Mouse (Mus musculus) layer of hippocampus, adult 8-10 months (tissue): ENCODE measurements around the gene Mup7. TPM values are rescaled to one million over a fixed set of nuclear protein-coding genes. Genes with fewer than 3 reads are reported as not detected.
"Not testable (repeated sequence)": the region's sequence is repeated elsewhere in the genome, so short reads cannot be mapped to it uniquely, and the experiment has no call there.

Experiments used
- DNase-seq, 2 experiments: peaks; one replicate each; pipeline ENCODE4 v3.0.0; 2022; ENCODE audit warnings: low spot score in 2 of 2
- total RNA-seq, 4 experiments: library from RNA; stranded (reverse); gene quantifications; 2 replicates each; pipeline ENCODE4 v1.2.4; 2022

The Mup7 gene
- total RNA-seq = not detected

GRCm38 (mm10) chr4:60070375-60070774 is at the start of gene Mup7:
Gene Mup7 (minus strand): TSS chr4:60070475.
- DNase-seq = not testable (repeated sequence)

GRCm38 (mm10) chr4:60079865-60080264 is 9.6 kb upstream of the Mup7 start:
- DNase-seq = not testable (repeated sequence)

GRCm38 (mm10) chr4:60029334-60030111 is 40.8 kb downstream of the Mup7 start:
- not testable (repeated sequence) for DNase-seq

GRCm38 (mm10) chr4:60020141-60020540 is 50.1 kb downstream of the Mup7 start:
- DNase-seq = not testable (repeated sequence)

Other genes starting within 250 kb of the Mup7 start
- not detected for gene Slc46a2, start 155.4 kb downstream of the Mup7 start, total RNA-seq
- gene Mup4, start 109.8 kb downstream of the Mup7 start, total RNA-seq = not detected
- not detected for gene Mup6, start 106.2 kb downstream of the Mup7 start, total RNA-seq
- not detected for gene Mup2, start 83.8 kb upstream of the Mup7 start, total RNA-seq
- gene Mup8, start 152.1 kb upstream of the Mup7 start, total RNA-seq = not detected